Mouse (Mus musculus): ENCODE results near the gene Parvg. TPM values are rescaled to one million over a fixed set of nuclear protein-coding genes. Genes with fewer than 3 reads are reported as not detected.

The Parvg gene
- total RNA-seq, 2 experiments from 2014 or later = 2.0 to 3.1 TPM

DNA sequence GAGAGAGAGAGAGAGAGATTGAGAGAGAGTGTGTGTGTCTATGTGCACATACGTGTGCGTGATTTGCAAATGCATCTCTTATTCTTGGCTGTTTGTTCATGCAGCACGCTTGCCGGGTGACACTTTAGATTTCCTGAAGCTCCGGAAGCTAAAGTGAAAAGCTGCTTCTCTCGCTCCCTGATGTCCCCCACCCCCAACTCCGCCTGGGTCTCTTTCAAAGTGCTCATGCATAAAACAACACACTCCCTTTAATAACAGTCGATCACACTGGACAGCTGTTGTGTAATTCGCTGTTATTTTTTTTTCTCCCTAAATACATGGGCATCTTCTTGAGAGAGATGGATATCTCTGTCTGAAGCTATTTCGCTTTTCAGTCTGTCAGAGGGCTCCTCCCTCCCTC is 18.5 kb upstream of the Parvg start:
- no peak for DNase-seq

DNA sequence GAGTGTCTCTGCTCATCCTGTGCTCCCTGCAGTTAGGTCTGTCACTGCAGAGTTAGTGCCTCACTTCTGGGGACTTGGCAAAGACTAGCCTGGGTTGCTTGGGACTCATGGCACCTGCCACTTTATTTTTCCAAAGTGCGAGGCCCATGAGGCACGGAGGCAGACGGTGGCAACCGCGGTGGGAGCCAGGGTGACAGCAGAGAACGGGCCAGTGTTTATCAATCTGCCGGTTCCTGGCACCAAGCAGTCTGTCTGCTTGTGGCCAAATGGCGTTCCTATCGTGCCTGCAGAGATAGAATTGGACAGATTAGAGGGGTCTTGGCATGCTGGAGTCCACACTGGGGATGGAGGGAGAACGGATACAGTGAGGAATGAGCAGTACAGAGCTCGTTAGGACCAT is 13.6 kb upstream of the Parvg start:
- DNase-seq = no peak

GRCm38 (mm10) chr15:84311295-84312085 is 12.3 kb upstream of the Parvg start:
- no peak for DNase-seq

GRCm38 (mm10) chr15:84312878-84313565 is 10.8 kb upstream of the Parvg start:
- DNase-seq = peak in 1 of 2 experiments; percentile 54

DNA sequence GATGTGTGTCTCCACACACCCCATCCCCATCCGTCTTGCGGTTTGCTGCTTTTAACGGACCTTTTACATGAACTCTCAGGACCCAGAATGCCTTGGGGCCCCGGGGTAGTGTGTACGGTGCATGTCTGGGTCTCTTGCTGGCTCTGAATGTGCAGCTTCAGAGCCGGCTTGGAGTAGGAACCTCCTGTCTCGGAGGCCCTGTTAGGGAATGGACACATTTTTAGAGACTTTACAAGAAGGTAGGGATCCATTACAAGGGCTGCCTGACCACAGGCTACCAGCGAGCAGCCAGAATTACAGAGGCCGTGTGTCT is 10.3 kb upstream of the Parvg start:
- DNase-seq = no peak

DNA sequence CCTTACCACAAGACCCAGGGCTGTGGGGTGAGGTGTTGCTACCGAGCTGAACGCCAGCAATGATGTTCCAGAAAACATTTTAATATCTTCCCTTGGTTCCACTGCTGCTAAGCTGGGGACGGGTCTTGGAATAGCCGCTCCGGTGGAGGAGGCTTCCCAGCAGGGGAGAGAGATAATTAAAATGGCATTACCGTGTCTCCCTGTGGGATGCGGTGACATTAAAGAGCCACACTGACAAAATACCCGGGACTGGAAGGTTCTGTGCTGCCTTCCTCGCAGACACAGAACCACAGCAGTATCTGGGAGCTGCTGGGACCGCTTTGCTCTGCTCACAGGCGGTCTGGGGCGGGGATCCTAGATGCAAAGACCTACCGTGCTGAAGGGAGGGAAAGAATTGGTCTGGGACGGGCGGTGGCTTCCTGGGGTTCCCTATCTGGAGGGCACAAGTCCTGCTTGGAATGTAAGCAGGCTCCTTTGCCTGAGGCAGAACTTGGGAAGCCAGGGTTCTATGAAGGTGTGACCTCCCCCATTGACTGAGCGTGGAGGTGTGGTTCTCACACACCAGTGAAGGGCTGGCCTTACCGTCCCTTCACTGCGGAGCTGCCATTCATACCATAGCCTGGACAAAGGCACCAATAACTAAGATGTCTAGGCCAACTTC is 9.3 kb upstream of the Parvg start:
- DNase-seq = no peak

- DNase-seq = no peak
These were observed 8.4 kb upstream of the Parvg start for GRCm38 (mm10) chr15:84315276-84316046.

- DNase-seq = no peak
These were observed 4.4 kb upstream of the Parvg start for GRCm38 (mm10) chr15:84319393-84319792.

- peak in 1 of 2 experiments; percentile 59 for DNase-seq
These were observed 2.2 kb upstream of the Parvg start for GRCm38 (mm10) chr15:84321544-84322174.

- DNase-seq = peak in 1 of 2 experiments; percentile 53
These were observed 1.2 kb downstream of the Parvg start for GRCm38 (mm10) chr15:84324870-84325553.

- DNase-seq = peak in 1 of 2 experiments; percentile 41
These were observed 1.9 kb downstream of the Parvg start for GRCm38 (mm10) chr15:84325736-84326135.

GRCm38 (mm10) chr15:84328870-84329269 is 5.0 kb downstream of the Parvg start:
- DNase-seq = no peak

GRCm38 (mm10) chr15:84329940-84330339 is 6.1 kb downstream of the Parvg start:
- DNase-seq = no peak

- DNase-seq = no peak
These were observed 7.3 kb downstream of the Parvg start for GRCm38 (mm10) chr15:84331066-84331612.

GRCm38 (mm10) chr15:84336281-84336817 is 12.5 kb downstream of the Parvg start:
- no peak for DNase-seq

DNA sequence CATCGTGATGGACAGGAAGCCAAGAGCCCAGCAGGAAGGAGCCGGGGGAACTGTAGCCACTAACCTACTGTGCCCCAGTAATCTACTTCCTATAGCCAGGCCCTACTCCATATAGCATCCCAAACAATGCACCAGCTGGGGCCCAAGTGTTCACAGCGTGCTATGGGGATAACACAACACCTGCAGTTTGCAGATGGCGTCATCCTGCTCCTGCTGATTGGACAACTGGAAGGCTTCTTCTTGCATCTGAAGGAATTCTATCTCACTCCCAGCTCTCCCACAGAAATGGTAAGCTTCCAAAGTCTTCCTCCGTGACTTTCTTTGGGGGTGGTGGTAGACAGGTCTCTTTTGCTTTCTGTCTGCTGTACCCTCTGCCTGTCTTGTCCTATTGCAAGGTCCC is 13.8 kb downstream of the Parvg start:
- no peak for DNase-seq

GRCm38 (mm10) chr15:84340926-84341325 is 17.1 kb downstream of the Parvg start:
- no peak for DNase-seq

DNA sequence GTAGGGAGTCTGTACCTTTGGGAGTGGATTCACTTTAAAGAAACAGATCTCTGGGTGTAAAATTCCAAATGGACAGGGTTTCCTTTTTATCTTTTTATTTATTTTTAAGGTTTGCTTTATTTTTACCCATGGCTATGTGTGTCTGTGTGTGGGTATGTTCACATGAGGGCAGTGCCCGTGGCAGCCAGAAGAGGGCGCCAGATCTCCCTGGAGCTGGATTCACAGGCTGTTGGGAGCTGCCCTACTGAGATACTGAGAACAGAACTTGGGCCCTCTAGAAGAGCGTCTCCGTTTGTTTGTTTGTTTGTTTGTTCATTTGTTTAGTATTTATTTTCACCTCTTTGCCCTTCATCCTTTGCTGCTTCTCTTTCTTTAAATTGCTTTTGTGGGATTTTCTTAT is 24.9 kb downstream of the Parvg start:
- no peak for DNase-seq

GRCm38 (mm10) chr15:84349915-84350738 is 26.3 kb downstream of the Parvg start:
- DNase-seq = no peak

DNA sequence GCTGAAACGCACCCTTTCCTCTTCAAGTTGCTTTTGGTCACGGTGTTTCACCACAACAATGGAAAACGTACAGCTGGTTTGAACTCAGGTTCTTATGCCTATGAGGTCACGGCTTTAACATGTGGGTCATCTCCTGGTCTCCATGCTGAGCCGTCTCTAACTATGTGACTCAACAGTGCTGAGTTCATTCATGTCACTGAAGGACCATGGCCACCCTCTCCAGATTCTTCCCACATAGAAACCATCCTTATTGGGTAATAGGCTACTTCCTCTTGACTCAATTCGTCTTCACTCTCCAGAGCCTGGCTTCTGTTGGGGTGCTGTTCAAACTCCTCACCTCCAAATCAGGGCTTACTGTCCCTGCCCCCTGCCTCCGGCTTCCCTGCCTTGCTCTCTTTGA is 27.5 kb downstream of the Parvg start:
- DNase-seq = no peak
